Mouse (Mus musculus) embryonic facial prominence, embryonic 11.5 days (tissue): ENCODE measurements around the gene Uhrf1. TPM values are rescaled to one million over a fixed set of nuclear protein-coding genes. Genes with fewer than 3 reads are reported as not detected.
A peak's percentile ranks its signal among the peaks of the same experiment; 100 is the strongest.
"Not testable (repeated sequence)": the region's sequence is repeated elsewhere in the genome, so short reads cannot be mapped to it uniquely, and the experiment has no call there.

Experiments used
- ATAC-seq: fragments of 200-750 bp; cut with Nextera tagmentation; replicated peaks from 2 replicates; pipeline ENCODE4 v1.8.0; 2017; ENCODE audit warnings: low read depth; ENCODE audit not compliant: insufficient number of reproducible peaks, low FRiP score, low TSS enrichment
- DNase-seq: peaks from one replicate; pipeline ENCODE4 v3.0.0-alpha.2; 2015; ENCODE audit warnings: low spot score
- H3K27ac ChIP-seq: fragments of 300-500 bp; sonication (generic); replicated peaks from 2 replicates; pipeline ENCODE4 v1.5.1; 2014; ENCODE audit warnings: mild to moderate bottlenecking, low read depth, low read length, control low read depth
- H3K27me3 ChIP-seq: fragments of 300-500 bp; sonication (generic); 2 replicates; pipeline ENCODE4 v1.6.1; 2014; ENCODE audit warnings: mild to moderate bottlenecking, low read length, moderate library complexity, mixed read lengths; ENCODE audit not compliant: control insufficient read depth, insufficient read depth
- H3K36me3 ChIP-seq: fragments of 300-500 bp; sonication (generic); replicated peaks from 2 replicates; pipeline ENCODE4 v1.6.1; 2014; ENCODE audit warnings: low read depth, mild to moderate bottlenecking, low read length, moderate library complexity, mixed read lengths; ENCODE audit not compliant: control insufficient read depth, insufficient read depth
- H3K4me1 ChIP-seq: fragments of 300-500 bp; sonication (generic); 2 replicates; pipeline ENCODE4 v1.6.1; 2014; ENCODE audit warnings: low read length, mixed read lengths; ENCODE audit not compliant: control insufficient read depth, insufficient read depth
- H3K4me2 ChIP-seq: fragments of 300-500 bp; sonication (generic); 2 replicates; pipeline ENCODE4 v1.6.1; 2014; ENCODE audit warnings: low read depth, mild to moderate bottlenecking, control low read depth, low read length, moderate library complexity
- H3K4me3 ChIP-seq: fragments of 300-500 bp; sonication (generic); 2 replicates; pipeline ENCODE4 v1.5.1; 2014; ENCODE audit warnings: low read depth, low read length, control low read depth
- H3K9ac ChIP-seq: fragments of 300-500 bp; sonication (generic); replicated peaks from 2 replicates; pipeline ENCODE4 v1.6.1; 2014; ENCODE audit warnings: mild to moderate bottlenecking, control low read depth, low read length
- H3K9me3 ChIP-seq: fragments of 300-500 bp; sonication (generic); replicated peaks from 2 replicates; pipeline ENCODE4 v1.6.1; 2016; ENCODE audit warnings: mild to moderate bottlenecking, low read length, inconsistent platforms, mixed read lengths; ENCODE audit not compliant: control insufficient read depth
- WGBS: fragments of 180-500 bp; shearing (Covaris S2); extraction: QIAGEN DNeasy Blood & Tissue Kit; methylation state at CpG from one replicate; pipeline ENCODE4 v1.1.7; 2014; 5-methylcytosine and 5-hydroxymethylcytosine counted together
- polyA plus RNA-seq: library from polyadenylated mRNA; unstranded; fragments of >200 nt; fragmentation: Nextera tagmentation; extraction: Ambion mirVana; gene quantifications from 2 replicates; pipeline ENCODE4 v1.2.1, GENCODE M21; 2014

The Uhrf1 gene
- polyA plus RNA-seq, 1 experiment from 2014 or later, result 119 TPM

DNA sequence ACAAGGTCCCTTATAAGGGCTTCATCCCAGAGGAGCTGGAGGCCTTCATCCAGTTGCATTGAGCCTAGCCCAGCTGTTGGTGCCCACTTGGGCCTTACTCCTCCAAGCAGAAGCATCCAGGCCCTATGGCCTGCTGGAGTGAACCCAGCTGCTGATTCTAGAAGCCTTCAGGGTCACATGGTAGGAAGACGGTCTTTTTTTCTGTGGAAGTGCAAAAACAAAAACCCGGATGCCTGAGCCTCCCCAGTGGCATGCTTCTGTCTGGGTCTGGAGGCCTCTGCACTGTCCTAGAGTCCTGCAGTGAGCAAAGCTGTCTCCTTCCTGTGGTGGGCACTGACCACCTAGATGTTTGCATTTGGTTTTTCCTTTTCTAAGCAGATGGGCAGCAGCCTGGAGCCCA lies 44.3 kb upstream of the Uhrf1 start:
- not testable (repeated sequence) for H3K4me2 ChIP-seq

DNA sequence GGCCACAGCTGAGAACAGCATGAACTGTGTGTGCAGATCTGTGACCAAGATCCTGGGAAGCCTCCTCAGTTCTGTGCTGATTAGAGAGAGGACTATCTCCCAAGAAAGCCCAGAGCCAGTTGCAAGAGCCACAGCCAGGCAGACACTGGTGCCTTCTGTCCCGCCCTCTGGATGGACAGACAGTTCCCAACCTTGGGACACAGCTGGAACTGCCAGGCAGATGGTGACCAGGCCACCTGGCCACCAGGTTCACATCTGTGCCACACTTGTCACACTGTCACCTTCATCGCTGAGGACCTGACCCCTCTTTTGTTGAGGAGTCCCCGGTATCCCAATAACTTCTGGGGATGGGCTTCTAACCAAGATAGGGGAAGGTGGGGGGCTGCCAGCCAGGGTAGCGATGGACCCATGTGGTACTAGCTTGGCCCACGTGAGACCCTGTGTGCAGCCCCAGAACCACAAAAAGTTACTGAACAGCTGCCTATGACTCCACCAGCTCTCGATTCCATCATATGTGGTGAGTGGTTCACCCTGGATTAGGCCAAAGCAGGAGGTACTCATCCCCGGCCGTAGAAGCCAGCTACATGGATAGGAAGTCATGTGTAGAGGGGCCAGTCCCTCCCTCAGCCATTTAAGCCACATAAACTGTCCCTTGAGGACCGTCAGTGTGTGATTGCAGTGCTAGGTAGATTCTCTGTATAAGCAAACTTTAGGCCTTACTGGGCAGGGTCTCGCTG lies 43.7 kb upstream of the Uhrf1 start:
- no peak overlapping the region for H3K9ac ChIP-seq
- H3K4me1 ChIP-seq, result no peaks in the 10 kb centered on the region
- H3K4me2 ChIP-seq, result no peak overlapping the region
- DNase-seq (no peak), ATAC-seq (no peak)
- H3K27ac ChIP-seq, result no peak overlapping the region
- WGBS, result 86% methylated on average over 10 of the region's 10 CpGs
- no peak overlapping the region for H3K4me3 ChIP-seq
- no peaks in the 10 kb centered on the region for H3K27me3 ChIP-seq
- H3K36me3 ChIP-seq, result no peaks in the 10 kb centered on the region
- no peaks in the 10 kb centered on the region for H3K9me3 ChIP-seq

More for the DNA sequence above, 44.3 kb upstream of the Uhrf1 start:
- H3K4me3 ChIP-seq, ATAC-seq, H3K9me3 ChIP-seq, H3K9ac ChIP-seq, H3K27me3 ChIP-seq, H3K36me3 ChIP-seq, DNase-seq, H3K27ac ChIP-seq, H3K4me1 ChIP-seq: not testable (repeated sequence)
- WGBS, result 62% methylated on average over 2 of the region's 2 CpGs

DNA sequence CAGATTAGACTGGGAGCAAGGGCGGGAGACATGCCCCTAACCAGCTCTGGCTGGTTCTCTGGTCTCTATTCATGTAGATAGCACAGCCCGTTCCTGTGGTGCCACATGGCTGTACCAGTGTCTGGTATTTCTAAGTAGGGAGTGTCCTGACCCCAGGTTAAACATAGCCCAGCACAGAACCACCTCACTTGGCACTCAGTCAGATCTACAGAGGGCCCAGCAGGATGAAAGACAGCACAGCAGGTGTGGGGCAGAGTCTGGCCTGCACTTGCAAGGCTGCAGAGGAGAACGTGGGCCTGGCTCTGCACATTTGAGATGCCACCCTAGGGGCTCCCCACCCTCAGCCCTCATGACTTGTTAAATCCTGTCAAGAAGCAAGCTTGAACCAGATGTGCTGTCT lies 42.0 kb upstream of the Uhrf1 start:
- DNase-seq (no peak), ATAC-seq (no peak)
- 84% methylated on average over 3 of the region's 3 CpGs for WGBS

DNA sequence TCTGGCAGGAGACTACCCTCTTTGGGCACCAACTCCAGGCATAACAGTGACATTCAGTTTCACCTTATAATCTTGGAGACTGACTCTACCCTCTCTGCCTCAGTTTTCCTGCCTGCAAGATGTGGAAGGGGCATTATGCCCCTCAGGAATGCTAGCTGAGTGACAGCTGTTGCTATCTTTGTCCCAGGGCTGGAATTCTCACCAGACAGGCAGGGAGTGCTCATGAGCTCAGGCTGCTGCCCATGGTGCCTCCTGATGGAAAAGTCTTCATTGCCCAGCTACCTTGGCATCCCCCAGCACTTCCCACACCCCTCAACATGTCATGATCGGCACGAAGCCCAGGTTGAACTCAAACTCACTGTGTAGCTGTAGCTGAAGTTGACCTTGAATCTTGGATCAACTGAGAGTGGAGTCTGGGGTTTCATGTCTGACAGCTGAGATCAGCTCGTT lies 40.5 kb upstream of the Uhrf1 start:
- 86% methylated on average over 3 of the region's 3 CpGs for WGBS
- no peak overlapping the region for H3K27ac ChIP-seq
- no peaks in the 10 kb centered on the region for H3K27me3 ChIP-seq
- no peak overlapping the region for H3K9ac ChIP-seq
- no peaks in the 10 kb centered on the region; the same call in 1 of the 2 replicates for H3K36me3 ChIP-seq
- no peak for ATAC-seq
- H3K4me3 ChIP-seq, result no peak overlapping the region
- H3K9me3 ChIP-seq, result no peaks in the 10 kb centered on the region
- no peaks in the 10 kb centered on the region for H3K4me1 ChIP-seq
- H3K4me2 ChIP-seq, result no peak overlapping the region
- DNase-seq, result no peak

More for the DNA sequence above, 42.0 kb upstream of the Uhrf1 start:
- H3K27ac ChIP-seq, result no peak overlapping the region
- no peaks in the 10 kb centered on the region; the same call in 1 of the 2 replicates for H3K36me3 ChIP-seq
- H3K27me3 ChIP-seq, result no peaks in the 10 kb centered on the region
- no peak overlapping the region for H3K4me3 ChIP-seq
- no peaks in the 10 kb centered on the region for H3K4me1 ChIP-seq
- no peak overlapping the region for H3K9ac ChIP-seq
- no peaks in the 10 kb centered on the region for H3K9me3 ChIP-seq
- no peak overlapping the region for H3K4me2 ChIP-seq

DNA sequence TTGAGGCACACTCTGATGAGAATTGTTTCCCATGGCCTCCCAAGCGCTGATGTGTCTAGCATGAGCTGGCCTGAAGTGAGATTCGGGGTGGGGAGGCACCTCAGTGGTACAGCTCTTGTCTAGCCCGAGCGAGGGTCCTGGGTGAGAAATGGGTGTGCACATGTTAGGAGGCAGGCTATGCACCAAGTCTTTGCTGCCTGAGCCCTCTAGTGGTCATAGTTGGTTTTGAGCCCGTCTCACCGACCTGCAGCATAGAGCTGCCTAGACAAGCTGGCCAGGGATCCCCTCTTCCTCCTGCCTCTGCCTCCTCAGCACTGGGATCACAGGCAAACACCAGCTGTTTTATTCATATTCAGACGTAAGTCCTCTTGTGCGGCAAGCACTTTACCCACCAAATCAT lies 39.1 kb upstream of the Uhrf1 start:
- H3K4me1 ChIP-seq, result no peaks in the 10 kb centered on the region
- WGBS, result 23% methylated on average over 8 of the region's 8 CpGs
- H3K4me3 ChIP-seq, result no peak overlapping the region
- H3K36me3 ChIP-seq, result no peaks in the 10 kb centered on the region; the same call in 1 of the 2 replicates
- H3K9ac ChIP-seq, result no peak overlapping the region
- ATAC-seq (peak; percentile 51; the same call in 1 of the 2 replicates), DNase-seq (peak; percentile 85)
- no peaks in the 10 kb centered on the region for H3K9me3 ChIP-seq
- no peaks in the 10 kb centered on the region for H3K27me3 ChIP-seq
- H3K4me2 ChIP-seq, result no peak overlapping the region
- H3K27ac ChIP-seq, result no peak overlapping the region

DNA sequence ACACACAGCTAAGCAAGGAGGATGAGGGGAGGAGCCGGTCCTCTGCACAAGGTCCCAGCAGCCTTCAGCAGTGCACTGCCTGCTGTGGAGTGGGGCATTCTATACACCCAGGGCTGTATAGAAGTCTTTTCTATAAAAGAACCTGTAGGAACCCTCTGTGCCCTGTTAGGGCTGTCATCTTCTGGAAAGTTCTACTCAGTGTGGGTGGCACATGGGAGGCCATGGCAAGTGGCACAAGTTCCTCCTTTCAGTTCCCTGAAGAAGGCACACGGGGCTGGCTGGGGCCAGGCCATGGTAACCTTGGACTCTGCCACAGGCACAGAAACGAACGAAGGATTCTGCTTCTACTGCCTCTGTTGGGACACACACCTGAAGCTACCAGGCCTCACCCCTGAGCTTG lies 38.1 kb upstream of the Uhrf1 start:
- H3K4me1 ChIP-seq, result no peaks in the 10 kb centered on the region
- H3K4me3 ChIP-seq, result no peak overlapping the region
- H3K27me3 ChIP-seq, result no peaks in the 10 kb centered on the region
- 92% methylated on average over 4 of the region's 4 CpGs for WGBS
- ATAC-seq (no peak), DNase-seq (no peak)
- no peaks in the 10 kb centered on the region for H3K9me3 ChIP-seq
- H3K9ac ChIP-seq, result no peak overlapping the region
- H3K4me2 ChIP-seq, result no peak overlapping the region
- H3K36me3 ChIP-seq, result no peaks in the 10 kb centered on the region; the same call in 1 of the 2 replicates
- H3K27ac ChIP-seq, result no peak overlapping the region

DNA sequence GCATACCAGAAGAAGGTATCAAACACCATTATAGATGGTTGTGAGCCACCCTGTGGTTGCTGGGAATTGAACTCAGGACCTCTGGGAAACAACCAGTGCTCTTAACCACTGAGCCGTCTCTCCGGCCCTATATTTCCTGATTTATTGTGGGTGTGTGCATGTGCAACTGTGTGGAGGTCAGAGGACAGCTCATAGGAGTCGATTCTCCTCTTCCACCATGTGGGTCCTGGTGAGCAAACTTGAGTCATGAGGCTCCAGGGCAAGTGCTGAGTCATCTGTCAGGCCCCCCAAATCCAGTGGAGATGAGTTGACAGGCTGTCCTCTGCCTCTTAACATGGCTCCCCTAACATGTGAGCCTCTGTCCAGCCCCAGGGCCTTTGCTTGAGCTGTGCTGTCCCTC lies 37.3 kb upstream of the Uhrf1 start:
- Histone ChIP-seq H3K4me3 (no peak overlapping the region), H3K4me2 (no peak overlapping the region), H3K9me3 (no peaks in the 10 kb centered on the region), H3K27me3 (no peaks in the 10 kb centered on the region), H3K4me1 (no peaks in the 10 kb centered on the region), H3K9ac (no peak overlapping the region), H3K36me3 (no peaks in the 10 kb centered on the region; the same call in 1 of the 2 replicates), H3K27ac (no peak overlapping the region)
- WGBS, result 97% methylated on average over 3 of the region's 3 CpGs
- ATAC-seq (no peak), DNase-seq (no peak)

DNA sequence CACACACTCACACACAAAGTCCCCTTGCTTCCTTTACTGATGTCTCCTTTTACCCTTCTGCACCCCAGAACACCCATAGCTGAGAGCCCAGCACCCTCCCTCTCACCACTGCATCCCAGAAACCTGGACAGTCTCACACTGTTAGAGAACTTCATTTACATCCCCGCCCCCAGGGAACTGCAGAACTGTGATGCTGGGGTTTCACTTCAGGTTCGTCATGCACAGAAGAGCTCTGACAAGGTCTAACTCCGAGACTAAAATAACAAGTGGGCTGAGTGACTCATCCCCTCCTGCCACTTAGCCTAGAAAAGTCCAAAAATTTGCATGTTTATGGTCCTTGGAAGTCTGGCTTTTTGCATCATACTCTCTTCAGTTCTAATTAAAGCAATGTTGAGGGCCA lies 36.9 kb upstream of the Uhrf1 start:
- H3K27ac ChIP-seq, result no peak overlapping the region
- H3K4me2 ChIP-seq, result no peak overlapping the region
- ATAC-seq (no peak), DNase-seq (no peak)
- no peak overlapping the region for H3K4me3 ChIP-seq
- no peak overlapping the region for H3K9ac ChIP-seq
- 69% methylated on average over 3 of the region's 3 CpGs for WGBS
- H3K27me3 ChIP-seq, result no peaks in the 10 kb centered on the region
- no peaks in the 10 kb centered on the region; the same call in 1 of the 2 replicates for H3K36me3 ChIP-seq
- no peaks in the 10 kb centered on the region for H3K9me3 ChIP-seq
- H3K4me1 ChIP-seq, result no peaks in the 10 kb centered on the region
